ENCODE assay signal across 21 mouse cellular contexts in genomic region chr12:55940566-55940965, GRCm38 (mm10).
A peak's percentile ranks its signal among the peaks of the same experiment; 100 is the strongest.
DNase-seq lines count a peak whose midpoint lies in the region; ATAC-seq and TF ChIP-seq lines count a peak whose summit lies in the region.
"Had no signal": no experiment of that assay in that cellular context is flagged by ENCODE, and none has a peak within 500 bp of the region (broad histone marks: within the 10 kb centered on the region; RNA-seq: fewer than 3 reads in every experiment).

No protein-coding gene starts in this region.

- no peak overlapping the region for H3K27ac ChIP-seq in forebrain, embryonic 11.5 days (ENCODE audit: low read depth, low read length)
- H3K27ac ChIP-seq in forebrain, postnatal 0 days (ENCODE audit: low read depth, low read length), result no peak overlapping the region
- peak overlapping the region; percentile 55; the same call in 1 of the 2 replicates for H3K27ac ChIP-seq in hindbrain, embryonic 13.5 days
- H3K27ac ChIP-seq in hindbrain, embryonic 11.5 days (ENCODE audit: low read depth, low read length), result no peak overlapping the region
- 0 out of 2 replicates have a peak overlapping the region, but pooled peaks have one; percentile 23 for H3K27ac ChIP-seq in midbrain, embryonic 10.5 days (replicated peaks)
- no peak overlapping the region for H3K27ac ChIP-seq in midbrain, embryonic 11.5 days (ENCODE audit: low read depth, low read length)
- H3K27ac ChIP-seq: embryonic facial prominence, embryonic 15.5 days; gastrocnemius, adult 2 months; heart, embryonic 13.5 days had no signal

- 0 out of 2 replicates have a peak, but pooled peaks have one; percentile 39 for ATAC-seq in forebrain, embryonic 11.5 days (replicated peaks; ENCODE audit: low FRiP score)
- no peak for ATAC-seq in forebrain, postnatal 0 days
- peak; percentile 55; the same call in 1 of the 2 replicates for ATAC-seq in hindbrain, embryonic 13.5 days (ENCODE audit: low FRiP score)
- ATAC-seq in hindbrain, embryonic 11.5 days (ENCODE audit: low FRiP score), result no peak
- ATAC-seq in midbrain, embryonic 11.5 days (ENCODE audit: low FRiP score), result no peak
- ATAC-seq: CD4-positive, CD25-positive, alpha-beta regulatory T cell, adult 4 months; intestine, embryonic 16.5 days had no signal

- no peaks in the 10 kb centered on the region for H3K36me3 ChIP-seq in forebrain, embryonic 11.5 days (ENCODE audit: control insufficient read depth, insufficient read depth, low read length)
- no peaks in the 10 kb centered on the region for H3K36me3 ChIP-seq in forebrain, postnatal 0 days (ENCODE audit: insufficient read depth)
- H3K36me3 ChIP-seq in hindbrain, embryonic 13.5 days, result no peaks in the 10 kb centered on the region
- H3K36me3 ChIP-seq in hindbrain, embryonic 11.5 days (ENCODE audit: control insufficient read depth, insufficient read depth, low read length), result no peaks in the 10 kb centered on the region
- H3K36me3 ChIP-seq in midbrain, embryonic 10.5 days, result no peaks in the 10 kb centered on the region
- no peaks in the 10 kb centered on the region for H3K36me3 ChIP-seq in midbrain, embryonic 11.5 days (ENCODE audit: control insufficient read depth, insufficient read depth, low read length)
- H3K36me3 ChIP-seq: embryonic facial prominence, embryonic 15.5 days; G1E; heart, embryonic 13.5 days had no signal

- H3K9ac ChIP-seq in forebrain, embryonic 11.5 days (ENCODE audit: low read length), result no peak overlapping the region
- no peak overlapping the region for H3K9ac ChIP-seq in forebrain, postnatal 0 days
- no peak overlapping the region for H3K9ac ChIP-seq in hindbrain, embryonic 13.5 days
- no peak overlapping the region for H3K9ac ChIP-seq in hindbrain, embryonic 11.5 days (ENCODE audit: low read depth, low read length)
- no peak overlapping the region for H3K9ac ChIP-seq in midbrain, embryonic 11.5 days (ENCODE audit: low read length)
- H3K9ac ChIP-seq: embryonic facial prominence, embryonic 15.5 days; heart, embryonic 13.5 days had no signal

- DNase-seq in forebrain, embryonic 11.5 days (ENCODE audit: low spot score), result no peak
- no peak for DNase-seq in forebrain, postnatal 0 days
- DNase-seq in hindbrain, embryonic 11.5 days (ENCODE audit: low spot score), result no peak
- DNase-seq in midbrain, embryonic 10.5 days (ENCODE audit: low spot score), result no peak
- no peak for DNase-seq in midbrain, embryonic 11.5 days (ENCODE audit: low spot score, missing footprints)
- no peak for DNase-seq in right cerebral cortex, adult 18-20 months
- DNase-seq: adrenal gland, adult 8-10 months; adrenal gland, postnatal 36 days; B cell, adult 2 months; cerebellum, adult 2 months; cerebellum, postnatal 10 days; gastrocnemius, adult 2 months; gastrocnemius, postnatal 25 days; heart, postnatal 36 days had no signal

- no peak overlapping the region for H3K4me3 ChIP-seq in forebrain, embryonic 11.5 days (ENCODE audit: low read depth, low read length)
- H3K4me3 ChIP-seq in forebrain, postnatal 0 days (ENCODE audit: low read depth, low read length), result no peak overlapping the region
- no peak overlapping the region for H3K4me3 ChIP-seq in hindbrain, embryonic 13.5 days
- no peak overlapping the region for H3K4me3 ChIP-seq in hindbrain, embryonic 11.5 days (ENCODE audit: low read depth, low read length)
- no peak overlapping the region for H3K4me3 ChIP-seq in midbrain, embryonic 10.5 days
- no peak overlapping the region for H3K4me3 ChIP-seq in midbrain, embryonic 11.5 days (ENCODE audit: low read depth, low read length)
- H3K4me3 ChIP-seq: embryonic facial prominence, embryonic 15.5 days; erythroblast, embryonic 14.5 days; gastrocnemius, adult 2 months; heart, embryonic 13.5 days had no signal

- H3K4me2 ChIP-seq in forebrain, embryonic 11.5 days (ENCODE audit: low read depth, low read length, severe bottlenecking), result no peak overlapping the region
- H3K4me2 ChIP-seq in forebrain, postnatal 0 days (ENCODE audit: low read depth), result no peak overlapping the region
- no peak overlapping the region for H3K4me2 ChIP-seq in hindbrain, embryonic 13.5 days
- H3K4me2 ChIP-seq in hindbrain, embryonic 11.5 days (replicated peaks; ENCODE audit: low read depth, low read length), result no peak overlapping the region
- no peak overlapping the region for H3K4me2 ChIP-seq in midbrain, embryonic 11.5 days
- H3K4me2 ChIP-seq: embryonic facial prominence, embryonic 15.5 days; heart, embryonic 13.5 days had no signal

- H3K27me3 ChIP-seq in forebrain, embryonic 11.5 days (ENCODE audit: control insufficient read depth, insufficient read depth, low read length), result no peaks in the 10 kb centered on the region
- no peaks in the 10 kb centered on the region for H3K27me3 ChIP-seq in forebrain, postnatal 0 days (ENCODE audit: insufficient read depth, low read length)
- H3K27me3 ChIP-seq in hindbrain, embryonic 13.5 days, result peaks cover 15% of the 10 kb centered on the region
- H3K27me3 ChIP-seq in hindbrain, embryonic 11.5 days (ENCODE audit: control insufficient read depth, insufficient read depth, low read length), result peaks cover 8% of the 10 kb centered on the region
- H3K27me3 ChIP-seq in midbrain, embryonic 10.5 days (ENCODE audit: low read depth, poor library complexity, severe bottlenecking), result peaks cover 56% of the 10 kb centered on the region
- peaks cover 11% of the 10 kb centered on the region for H3K27me3 ChIP-seq in midbrain, embryonic 11.5 days (ENCODE audit: control insufficient read depth, insufficient read depth, low read length)
- H3K27me3 ChIP-seq: embryonic facial prominence, embryonic 15.5 days; heart, embryonic 13.5 days had no signal

- TF ChIP-seq CTCF in forebrain, postnatal 0 days (IDR thresholded peaks at IDR 0.05; ENCODE audit: low read depth), result no peak

- H3K4me1 ChIP-seq in forebrain, embryonic 11.5 days (replicated peaks; ENCODE audit: control insufficient read depth, insufficient read depth, low read length), result no peaks in the 10 kb centered on the region
- no peaks in the 10 kb centered on the region; the same call in 1 of the 2 replicates for H3K4me1 ChIP-seq in forebrain, postnatal 0 days (ENCODE audit: insufficient read depth)
- H3K4me1 ChIP-seq in hindbrain, embryonic 13.5 days (replicated peaks), result peaks cover 10% of the 10 kb centered on the region
- H3K4me1 ChIP-seq in hindbrain, embryonic 11.5 days (replicated peaks; ENCODE audit: control insufficient read depth, insufficient read depth, low read length), result no peaks in the 10 kb centered on the region
- peaks cover 12% of the 10 kb centered on the region for H3K4me1 ChIP-seq in midbrain, embryonic 10.5 days
- no peaks in the 10 kb centered on the region; the same call in 1 of the 2 replicates for H3K4me1 ChIP-seq in midbrain, embryonic 11.5 days (ENCODE audit: control insufficient read depth, insufficient read depth, low read length)
- H3K4me1 ChIP-seq: embryonic facial prominence, embryonic 15.5 days; heart, embryonic 13.5 days had no signal

- WGBS in forebrain, embryonic 11.5 days, result 87% methylated on average over 6 of the region's 6 CpGs
- WGBS in forebrain, postnatal 0 days, result 89% methylated on average over 6 of the region's 6 CpGs
- 92% methylated on average over 6 of the region's 6 CpGs for WGBS in hindbrain, embryonic 13.5 days
- WGBS in hindbrain, embryonic 11.5 days, result 90% methylated on average over 6 of the region's 6 CpGs
- 91% methylated on average over 6 of the region's 6 CpGs for WGBS in midbrain, embryonic 10.5 days
- WGBS in midbrain, embryonic 11.5 days, result 92% methylated on average over 6 of the region's 6 CpGs

- no peaks in the 10 kb centered on the region for H3K9me3 ChIP-seq in forebrain, embryonic 11.5 days (ENCODE audit: control insufficient read depth, low read length)
- no peaks in the 10 kb centered on the region for H3K9me3 ChIP-seq in forebrain, postnatal 0 days (ENCODE audit: low read length)
- no peaks in the 10 kb centered on the region for H3K9me3 ChIP-seq in hindbrain, embryonic 13.5 days
- no peaks in the 10 kb centered on the region for H3K9me3 ChIP-seq in hindbrain, embryonic 11.5 days (ENCODE audit: control insufficient read depth, low read length)
- no peaks in the 10 kb centered on the region for H3K9me3 ChIP-seq in midbrain, embryonic 10.5 days (replicated peaks)
- H3K9me3 ChIP-seq in midbrain, embryonic 11.5 days (ENCODE audit: control insufficient read depth, low read length), result no peaks in the 10 kb centered on the region
- H3K9me3 ChIP-seq: embryonic facial prominence, embryonic 15.5 days; G1E; heart, embryonic 13.5 days had no signal

Comparison
In these comparisons a context has a peak if more than half of its experiments do, and no peak if none do; other contexts are left out.
1. ATAC-seq: peak in forebrain, embryonic 11.5 days (single experiment) and hindbrain, embryonic 13.5 days (single experiment); none in forebrain, postnatal 0 days (single experiment), hindbrain, embryonic 11.5 days (single experiment) and midbrain, embryonic 11.5 days (single experiment).
2. H3K27ac ChIP-seq: peak in hindbrain, embryonic 13.5 days (single experiment) and midbrain, embryonic 10.5 days (single experiment); none in forebrain, embryonic 11.5 days (single experiment), forebrain, postnatal 0 days (single experiment), hindbrain, embryonic 11.5 days (single experiment) and midbrain, embryonic 11.5 days (single experiment).